Mouse (Mus musculus): ENCODE measurements around the gene Ctu1.

DNA sequence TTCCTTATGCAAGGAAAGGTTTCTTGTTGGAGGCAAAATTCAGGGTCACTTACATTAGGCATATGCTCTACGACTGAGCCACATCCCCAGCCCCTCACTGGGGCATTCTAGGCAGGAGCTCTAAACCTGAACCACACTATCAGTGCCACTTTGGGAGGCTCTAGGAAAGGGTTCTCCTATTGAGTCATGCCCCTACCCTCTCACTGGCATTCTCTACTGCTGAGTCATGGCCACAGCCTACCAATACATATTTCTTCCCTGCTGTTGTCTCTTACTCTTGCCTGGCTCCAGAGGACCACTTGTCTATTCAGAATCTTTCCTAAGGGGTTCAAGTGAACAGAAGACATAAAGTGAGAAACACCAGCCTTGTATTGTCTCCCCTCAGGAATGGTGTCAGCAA is 9.0 kb upstream of the Ctu1 start:
- TF ChIP-seq CTCF (IDR thresholded peaks at IDR 0.05; ENCODE audit: insufficient read depth, low read depth, low read length) (no peak), POLR2A (IDR thresholded peaks at IDR 0.05; ENCODE audit: insufficient read depth, low read depth, low read length) (no peak)
